Mouse (Mus musculus) testis, postnatal 14 days (tissue): ENCODE results near the gene Ktn1.

ENCODE experiments used
- DNase-seq: peaks from one replicate; pipeline ENCODE4 v3.0.0; 2021; ENCODE audit warnings: low spot score

The Ktn1 gene

DNA sequence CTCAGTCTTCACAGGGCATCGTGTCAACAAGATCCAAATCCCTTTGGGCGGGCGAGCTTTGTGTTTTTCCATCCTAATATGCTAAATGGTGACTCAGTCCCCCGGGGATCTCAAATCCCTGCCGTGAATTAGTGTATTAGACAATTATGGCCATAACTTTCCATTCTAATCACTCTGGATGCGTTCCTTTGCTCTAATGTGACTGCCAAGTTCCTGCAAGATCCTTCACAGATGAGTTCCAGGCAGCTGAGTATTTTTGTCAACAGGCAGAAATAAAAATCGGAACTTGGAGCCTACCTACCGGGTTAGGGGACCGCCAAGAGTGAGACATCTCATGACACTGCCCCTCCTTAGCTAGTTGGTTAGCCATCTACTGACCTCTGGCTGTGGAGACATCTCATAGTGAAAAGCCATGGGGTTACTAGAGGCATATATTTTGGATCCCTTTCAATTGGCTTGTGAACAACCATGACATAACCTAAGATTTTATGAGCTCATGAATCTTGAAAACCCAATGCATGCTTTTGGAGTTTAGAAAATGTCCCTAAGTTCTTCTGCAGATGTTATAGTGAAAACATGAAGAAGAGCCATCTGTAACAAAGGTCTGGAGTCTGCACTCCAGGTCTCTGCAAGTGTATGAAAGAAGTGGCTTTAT is 108.3 kb downstream of the Ktn1 start:
- no peak for DNase-seq

DNA sequence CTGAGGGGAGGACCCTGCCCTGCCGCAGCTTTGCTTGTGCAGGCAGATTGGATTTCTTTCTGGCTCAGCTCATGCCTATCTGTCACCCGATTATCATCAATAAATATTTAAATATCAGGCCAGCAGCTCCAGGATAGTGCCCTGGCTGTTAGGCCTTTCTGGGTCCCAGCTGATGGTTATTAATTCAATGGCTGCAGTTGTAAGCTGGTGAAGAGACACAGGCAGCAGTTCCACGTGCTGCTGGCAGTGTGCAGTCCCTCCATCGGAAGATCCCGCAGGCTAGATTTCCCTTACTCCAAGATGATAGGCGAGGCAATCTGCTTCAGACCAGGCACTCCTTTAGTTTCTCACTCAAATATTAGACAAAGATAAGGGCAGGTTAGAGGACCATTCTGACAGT is 116.9 kb downstream of the Ktn1 start:
- DNase-seq, result no peak

DNA sequence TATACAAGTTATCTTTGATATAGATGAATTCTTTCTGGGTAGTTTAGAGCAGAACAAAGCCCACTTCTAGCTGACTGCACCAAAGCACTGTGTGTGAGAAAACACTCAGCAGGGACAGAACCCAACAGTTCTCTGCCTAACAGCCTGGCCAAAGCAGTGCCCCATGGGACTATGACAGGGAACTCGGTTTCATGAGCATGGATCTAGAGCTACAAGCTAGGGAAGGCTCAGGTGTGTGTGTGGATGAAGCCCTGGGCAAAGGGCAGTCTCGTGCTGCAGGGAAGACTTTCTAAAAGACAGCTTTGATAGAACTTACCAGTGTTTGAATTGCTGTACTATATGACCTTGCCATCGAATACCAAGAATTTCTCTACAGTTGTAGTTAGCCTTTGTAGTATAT is 117.5 kb downstream of the Ktn1 start:
- no peak for DNase-seq

DNA sequence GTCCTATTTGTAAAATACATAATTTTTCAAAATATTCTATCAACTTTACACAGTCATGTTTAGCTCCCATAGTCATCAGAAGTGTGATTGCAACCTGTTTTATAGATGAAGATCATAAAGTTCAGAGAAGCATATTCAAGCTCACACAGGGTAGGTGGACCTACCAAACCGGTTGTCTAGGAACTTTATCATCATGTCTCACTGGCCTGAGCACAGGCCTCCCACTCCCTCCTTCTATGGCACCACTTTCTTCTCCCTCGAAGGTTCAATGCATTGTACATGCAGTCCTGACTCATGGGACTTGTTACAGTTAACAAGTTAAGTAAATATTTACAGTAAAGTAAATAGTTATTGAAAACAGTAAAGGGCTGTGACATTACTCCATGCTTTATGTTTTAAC is 118.1 kb downstream of the Ktn1 start:
- DNase-seq, result no peak

DNA sequence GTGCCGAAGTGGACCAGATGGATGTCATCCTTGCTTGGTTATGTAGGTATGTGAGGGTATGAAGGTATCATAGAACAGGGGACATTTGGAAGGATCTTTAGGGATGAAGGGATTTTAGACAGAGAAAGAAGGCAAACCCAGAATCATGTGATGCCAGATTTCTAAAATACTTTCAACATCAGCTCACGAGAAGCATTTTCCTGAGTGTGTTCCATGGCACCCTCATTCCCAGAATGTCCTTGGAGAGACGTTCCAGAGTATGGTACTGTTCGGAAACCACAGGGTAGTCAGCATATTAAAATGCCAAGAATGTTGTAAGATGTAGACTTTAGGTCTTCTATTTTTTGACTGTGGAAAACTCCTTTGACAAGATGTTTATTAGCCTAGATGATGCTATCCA is 123.2 kb downstream of the Ktn1 start:
- no peak for DNase-seq

DNA sequence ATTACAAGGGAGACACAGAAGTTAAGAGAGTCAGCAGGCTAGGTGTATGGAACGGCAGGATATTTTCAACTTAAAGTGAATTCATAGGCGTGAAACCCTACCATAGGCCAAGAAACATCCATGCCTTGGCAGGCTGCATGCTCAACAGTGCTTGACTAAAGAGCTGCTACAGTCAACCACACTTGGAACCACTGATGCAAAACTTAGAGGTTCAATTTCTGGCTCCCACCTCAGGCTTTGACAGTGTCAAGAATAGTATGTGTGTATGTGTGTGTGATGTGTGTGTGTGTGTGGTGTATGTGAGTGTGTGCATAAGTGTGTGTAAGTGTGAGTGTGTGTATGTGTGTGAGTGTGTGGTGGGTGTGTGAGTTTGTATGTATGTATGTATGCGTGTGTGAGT is 127.3 kb downstream of the Ktn1 start:
- no peak for DNase-seq

DNA sequence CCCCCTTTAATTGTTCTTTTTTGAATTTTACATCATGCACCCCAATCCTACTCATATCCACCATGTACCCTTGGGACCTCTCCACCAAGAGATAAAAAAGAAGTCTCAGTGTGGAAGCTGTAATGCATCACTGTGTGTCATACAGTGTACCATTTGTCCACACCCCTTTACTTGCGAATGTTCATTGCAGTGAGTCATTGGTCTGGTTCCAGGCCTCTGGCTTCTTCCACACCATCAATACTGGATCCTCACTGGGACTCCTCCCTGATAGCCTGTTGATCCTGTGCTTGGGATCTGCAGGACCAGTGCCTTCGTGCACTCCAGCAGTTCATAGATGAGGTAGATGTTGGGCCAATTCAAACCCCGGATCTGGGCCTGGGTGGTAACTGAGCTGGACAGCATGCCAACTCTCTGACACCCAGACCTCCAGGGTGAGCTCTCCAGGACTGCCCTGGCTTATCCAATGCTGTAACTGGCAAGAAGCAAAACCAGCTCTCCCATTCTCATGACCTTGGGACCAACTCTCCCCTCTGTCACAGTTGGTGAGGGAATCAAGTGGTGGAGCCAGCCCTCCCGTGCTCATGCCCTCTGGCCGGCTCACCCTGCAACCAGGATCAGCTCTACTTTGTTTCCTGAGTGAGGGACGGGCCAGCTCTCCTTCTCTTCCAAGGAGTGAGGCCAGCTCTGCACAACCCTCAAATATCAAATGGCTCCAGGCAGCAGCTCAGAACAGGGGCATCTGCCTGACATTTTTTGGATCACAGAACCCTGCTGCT is 128.2 kb downstream of the Ktn1 start:
- DNase-seq, result no peak

DNA sequence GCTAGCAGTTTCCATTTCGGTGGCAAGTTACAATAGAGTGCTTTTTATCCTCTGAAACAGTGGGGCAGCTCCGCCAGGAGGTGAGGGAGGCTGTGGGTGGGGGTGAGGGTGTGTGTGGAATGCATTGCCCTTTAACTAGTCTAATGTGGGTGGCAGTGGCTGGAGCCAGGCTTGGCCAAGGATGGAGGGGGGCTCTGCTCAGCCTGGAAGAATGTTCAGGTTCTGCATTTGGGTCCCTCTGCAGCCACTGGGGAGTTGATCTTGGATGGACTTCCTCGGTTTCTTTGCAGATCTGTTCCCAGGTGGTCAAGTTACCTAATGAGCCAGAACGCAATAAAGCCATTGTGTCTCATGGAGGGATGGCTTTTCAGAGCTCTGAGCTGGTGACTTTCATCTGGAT is 137.9 kb downstream of the Ktn1 start:
- DNase-seq, result no peak
